Mouse (Mus musculus) heart, embryonic 14.5 days (tissue): ENCODE results near the gene Arntl2. TPM values are rescaled to one million over a fixed set of nuclear protein-coding genes. Genes with fewer than 3 reads are reported as not detected.

ENCODE experiments used
- ATAC-seq: fragments of 200-750 bp; cut with Nextera tagmentation; 2 replicates; pipeline ENCODE4 v1.8.0; 2017; ENCODE audit warnings: low read depth, moderate TSS enrichment; ENCODE audit not compliant: insufficient number of reproducible peaks, insufficient read depth, low FRiP score
- H3K27ac ChIP-seq, 2 experiments: fragments of 200-500 bp in 1 of 2; fragments of 300-500 bp in 1 of 2; sonication (generic) in 1 of 2; replicated peaks in 1 of 2; 2 replicates each; pipeline ENCODE4 v1.5.1; 2012 to 2014; ENCODE audit warnings: low read depth in 2 of 2, low read length in 2 of 2, control low read depth in 1 of 2, mild to moderate bottlenecking in 1 of 2, mixed read lengths in 1 of 2; ENCODE audit not compliant: control insufficient read depth in 1 of 2, insufficient read depth in 1 of 2
- H3K27me3 ChIP-seq: fragments of 300-500 bp; sonication (generic); 2 replicates; pipeline ENCODE4 v1.6.1; 2014; ENCODE audit warnings: mild to moderate bottlenecking, low read length, control low read depth; ENCODE audit not compliant: control insufficient read depth, insufficient read depth
- H3K36me3 ChIP-seq: fragments of 300-500 bp; sonication (generic); 2 replicates; pipeline ENCODE4 v1.6.1; 2014; ENCODE audit warnings: mild to moderate bottlenecking, control low read depth, low read length, mixed read lengths; ENCODE audit not compliant: control insufficient read depth, insufficient read depth
- H3K4me1 ChIP-seq, 2 experiments: fragments of 200-500 bp in 1 of 2; fragments of 300-500 bp in 1 of 2; sonication (generic) in 1 of 2; 2 replicates each; pipeline ENCODE4 v1.6.1; 2012 to 2014; ENCODE audit warnings: low read length in 2 of 2, control low read depth in 1 of 2, mixed read lengths in 1 of 2; ENCODE audit not compliant: control insufficient read depth in 2 of 2, insufficient read depth in 2 of 2
- H3K4me2 ChIP-seq: fragments of 300-500 bp; sonication (generic); 2 replicates; pipeline ENCODE4 v1.6.1; 2014; ENCODE audit warnings: mild to moderate bottlenecking, low read length
- H3K4me3 ChIP-seq, 2 experiments: fragments of 200-500 bp in 1 of 2; fragments of 300-500 bp in 1 of 2; sonication (generic) in 1 of 2; 2 replicates each; pipeline ENCODE4 v1.5.1; 2012 to 2014; ENCODE audit warnings: low read length in 2 of 2, mild to moderate bottlenecking in 2 of 2, control low read depth in 1 of 2, low read depth in 1 of 2, moderate library complexity in 1 of 2; ENCODE audit not compliant: control insufficient read depth in 1 of 2, insufficient read depth in 1 of 2
- H3K9ac ChIP-seq: fragments of 300-500 bp; sonication (generic); 2 replicates; pipeline ENCODE4 v1.6.1; 2014; ENCODE audit warnings: mild to moderate bottlenecking, low read length
- H3K9me3 ChIP-seq: fragments of 300-500 bp; sonication (generic); 2 replicates; pipeline ENCODE4 v1.6.1; 2016; ENCODE audit warnings: low read length, control low read depth; ENCODE audit not compliant: control insufficient read depth
- WGBS: fragments of 180-500 bp; shearing (Covaris S2); extraction: QIAGEN DNeasy Blood & Tissue Kit; methylation state at CpG from one replicate; pipeline ENCODE4 v1.1.7; 2014; 5-methylcytosine and 5-hydroxymethylcytosine counted together
- polyA plus RNA-seq: library from polyadenylated mRNA; unstranded; fragments of >200 nt; fragmentation: Nextera tagmentation; extraction: Ambion mirVana; gene quantifications from 2 replicates; pipeline ENCODE4 v1.2.1, GENCODE M21; 2014

Arntl2 gene
- polyA plus RNA-seq, 1 experiment from 2014 or later = 3.7 TPM

DNA sequence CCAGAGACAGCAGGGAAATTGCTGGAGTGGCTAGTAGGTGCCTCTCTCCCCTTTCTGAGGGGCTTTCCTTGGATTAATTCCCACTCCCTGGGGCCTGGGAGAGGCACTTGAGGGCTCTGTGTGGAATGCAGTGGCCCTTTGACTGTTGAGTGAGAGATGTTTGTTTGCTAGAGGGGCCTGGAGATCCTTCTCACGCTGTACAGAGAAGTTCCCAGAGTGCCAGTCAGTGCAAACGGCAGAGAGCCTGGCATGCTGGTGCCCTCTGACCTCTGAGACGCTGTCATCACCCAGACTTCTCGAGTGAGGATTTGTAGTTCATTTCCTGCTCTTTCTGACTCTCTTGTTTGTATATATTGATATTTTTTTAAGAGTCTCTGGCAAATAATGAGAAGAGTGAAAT lies 39.9 kb downstream of the Arntl2 start:
- Histone ChIP-seq H3K9ac (no peak overlapping the region), H3K27me3 (no peaks in the 10 kb centered on the region), H3K4me3 (no peak overlapping the region), H3K27ac (peak overlapping the region; percentile 24 to 64), H3K4me1 (peaks cover 13 to 19% of the 10 kb centered on the region in 2 experiments), H3K9me3 (no peaks in the 10 kb centered on the region), H3K36me3 (no peaks in the 10 kb centered on the region; the same call in 1 of the 2 replicates), H3K4me2 (no peak overlapping the region)
- no peak for ATAC-seq
- 17% methylated on average over 4 of the region's 4 CpGs for WGBS

DNA sequence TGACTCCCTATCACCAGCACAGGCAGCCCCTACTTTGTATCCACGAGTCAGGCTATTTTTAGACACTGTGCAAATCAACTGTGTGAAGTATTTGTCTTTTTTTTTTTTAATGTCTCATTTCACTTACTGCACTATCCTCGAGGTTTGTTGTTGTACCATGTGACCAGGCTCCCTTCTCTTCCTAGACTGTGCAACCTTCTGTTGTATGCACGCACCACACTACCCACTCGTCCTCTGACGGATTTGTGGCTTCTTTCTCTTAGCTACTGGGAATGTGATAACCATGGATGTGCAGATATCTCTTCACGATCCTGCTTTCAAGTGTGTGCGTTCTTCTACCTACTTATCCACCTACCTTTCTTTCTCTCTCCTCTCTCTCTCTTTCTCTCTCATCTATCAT lies 41.5 kb downstream of the Arntl2 start:
- peaks cover 13 to 19% of the 10 kb centered on the region in 2 experiments for H3K4me1 ChIP-seq
- no peak overlapping the region for H3K4me3 ChIP-seq
- H3K9ac ChIP-seq = no peak overlapping the region
- H3K36me3 ChIP-seq = no peaks in the 10 kb centered on the region
- H3K9me3 ChIP-seq = no peaks in the 10 kb centered on the region
- WGBS = 37% methylated on average over 7 of the region's 7 CpGs
- peak overlapping the region; percentile 40 to 50; a peak in 1 of 4 replicates for H3K27ac ChIP-seq
- ATAC-seq = no peak; the same call in 1 of the 2 replicates
- no peak overlapping the region; the same call in 1 of the 2 replicates for H3K4me2 ChIP-seq
- H3K27me3 ChIP-seq = no peaks in the 10 kb centered on the region

GRCm38 (mm10) chr6:146838366-146838765 lies 42.5 kb downstream of the Arntl2 start:
- Histone ChIP-seq H3K9me3 (no peaks in the 10 kb centered on the region), H3K27me3 (no peaks in the 10 kb centered on the region), H3K36me3 (no peaks in the 10 kb centered on the region), H3K27ac (no peak overlapping the region), H3K4me3 (no peak overlapping the region), H3K4me2 (no peak overlapping the region), H3K4me1 (peaks cover 17 to 19% of the 10 kb centered on the region in 2 experiments), H3K9ac (no peak overlapping the region)
- WGBS = 92% methylated on average over 5 of the region's 5 CpGs
- no peak for ATAC-seq

GRCm38 (mm10) chr6:146838863-146839262 lies 43.0 kb downstream of the Arntl2 start:
- Histone ChIP-seq H3K4me1 (peaks cover 17 to 18% of the 10 kb centered on the region in 2 experiments), H3K4me2 (no peak overlapping the region), H3K36me3 (no peaks in the 10 kb centered on the region), H3K27me3 (no peaks in the 10 kb centered on the region), H3K9me3 (no peaks in the 10 kb centered on the region), H3K9ac (no peak overlapping the region), H3K27ac (no peak overlapping the region), H3K4me3 (no peak overlapping the region)
- ATAC-seq = no peak
- 86% methylated on average over 4 of the region's 4 CpGs for WGBS

GRCm38 (mm10) chr6:146844867-146845266 lies 49.0 kb downstream of the Arntl2 start:
- Histone ChIP-seq H3K27me3 (no peaks in the 10 kb centered on the region), H3K4me3 (no peak overlapping the region), H3K27ac (peak overlapping the region in 1 of 2 experiments; percentile 50; a peak in 1 of 4 replicates), H3K4me2 (no peak overlapping the region), H3K36me3 (no peaks in the 10 kb centered on the region), H3K9ac (no peak overlapping the region), H3K4me1 (peaks cover 17 to 19% of the 10 kb centered on the region in 2 experiments), H3K9me3 (no peaks in the 10 kb centered on the region)
- WGBS = 33% methylated on average over 6 of the region's 6 CpGs
- ATAC-seq = no peak

- H3K9me3 ChIP-seq = no peaks in the 10 kb centered on the region
- H3K4me2 ChIP-seq = no peak overlapping the region
- H3K4me1 ChIP-seq = peaks cover 17 to 19% of the 10 kb centered on the region in 2 experiments
- no peaks in the 10 kb centered on the region for H3K36me3 ChIP-seq
- H3K4me3 ChIP-seq = no peak overlapping the region
- 81% methylated on average over 5 of the region's 5 CpGs for WGBS
- peak overlapping the region in 1 of 2 experiments; percentile 50; a peak in 1 of 4 replicates for H3K27ac ChIP-seq
- no peak for ATAC-seq
- no peaks in the 10 kb centered on the region for H3K27me3 ChIP-seq
- no peak overlapping the region for H3K9ac ChIP-seq
Observed at GRCm38 (mm10) chr6:146845347-146845746, 49.5 kb downstream of the Arntl2 start.

DNA sequence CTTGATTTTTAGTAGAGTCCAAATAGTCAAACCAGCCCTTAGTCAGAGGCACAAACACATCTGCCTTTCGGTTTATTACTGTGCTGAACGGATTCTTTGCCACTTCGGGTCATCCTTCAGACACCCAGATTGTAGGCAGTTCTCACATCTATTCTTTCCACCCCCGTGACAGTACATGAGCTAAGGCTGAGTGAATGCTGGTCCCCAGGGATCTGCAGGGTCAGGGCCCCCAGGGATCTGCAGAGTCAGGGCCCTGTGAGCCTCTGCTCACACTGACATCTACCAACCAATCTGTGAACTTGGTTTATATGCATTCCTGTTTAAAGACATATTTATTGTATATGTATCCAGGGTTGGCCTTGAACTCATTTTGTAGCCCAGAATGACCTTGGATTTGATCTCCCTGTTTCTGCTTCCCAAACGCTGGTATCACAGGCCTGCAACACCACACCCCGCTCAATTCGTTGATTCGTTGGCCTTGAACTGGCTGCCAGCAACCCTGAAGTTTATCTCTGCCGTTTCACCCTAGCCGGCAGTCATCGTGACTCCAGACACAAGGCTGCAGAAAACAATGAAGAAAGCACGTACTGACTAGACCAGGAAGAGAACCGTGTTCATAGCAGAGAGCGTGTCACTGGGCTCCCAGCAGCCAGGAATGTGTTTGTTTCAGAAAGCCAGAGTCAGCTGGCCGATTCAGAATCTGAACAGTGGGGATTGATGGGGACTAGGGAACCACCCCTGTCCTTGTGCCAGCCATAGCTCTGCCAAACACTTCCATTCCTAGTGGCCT lies 50.3 kb downstream of the Arntl2 start:
- H3K4me3 ChIP-seq = no peak overlapping the region
- 42% methylated on average over 15 of the region's 15 CpGs for WGBS
- peaks cover 17 to 19% of the 10 kb centered on the region in 2 experiments for H3K4me1 ChIP-seq
- ATAC-seq = peak; percentile 31; the same call in 1 of the 2 replicates
- H3K9ac ChIP-seq = no peak overlapping the region
- H3K27me3 ChIP-seq = no peaks in the 10 kb centered on the region
- H3K36me3 ChIP-seq = no peaks in the 10 kb centered on the region
- H3K9me3 ChIP-seq = no peaks in the 10 kb centered on the region
- no peak overlapping the region for H3K4me2 ChIP-seq
- H3K27ac ChIP-seq = peak overlapping the region; percentile 53 to 57
